Mouse (Mus musculus) ES-Bruce4 (cell line): ENCODE measurements around the gene Kirrel3.

ENCODE experiments used
- CTCF ChIP-seq: IDR thresholded peaks from one replicate; pipeline ENCODE4 v1.8.1; 2011; ENCODE audit warnings: low read depth, low read length
- POLR2A ChIP-seq: IDR thresholded peaks from one replicate; pipeline ENCODE4 v1.8.1; 2011; ENCODE audit warnings: low read length; ENCODE audit not compliant: insufficient read depth

- TF ChIP-seq CTCF (no peak), POLR2A (no peak)
Observed at GRCm38 (mm10) chr9:34905164-34905563, 419.5 kb downstream of the Kirrel3 start.
